Mouse (Mus musculus) stomach, postnatal 0 days (tissue): ENCODE data around the gene Rgl3.

Experiments used
- CTCF ChIP-seq: IDR thresholded peaks from 2 replicates; pipeline ENCODE4 v1.5.1; 2016; ENCODE audit warnings: antibody characterized with exemption, low read depth, mild to moderate bottlenecking, moderate library complexity
- EP300 ChIP-seq: optimal IDR thresholded peaks from 2 replicates; pipeline ENCODE3; 2016; ENCODE audit warnings: antibody characterized with exemption

DNA sequence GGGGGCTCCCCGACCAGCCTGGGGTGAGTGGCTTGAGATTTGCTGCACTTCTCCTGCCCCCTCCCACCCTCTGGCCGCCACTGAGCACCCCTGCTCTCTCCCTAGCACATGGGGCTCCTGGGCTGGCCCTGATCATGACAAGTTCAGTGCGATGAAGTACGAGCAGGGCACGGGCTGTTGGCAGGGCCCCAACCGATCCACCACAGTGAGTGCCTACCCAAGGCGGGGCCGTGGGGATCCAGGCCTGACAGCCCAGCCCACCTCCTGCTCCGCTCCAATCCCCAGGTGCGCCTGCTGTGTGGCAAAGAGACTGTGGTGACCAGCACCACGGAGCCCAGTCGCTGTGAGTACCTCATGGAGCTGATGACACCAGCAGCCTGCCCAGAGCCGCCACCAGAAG is 23.5 kb upstream of the Rgl3 start:
- TF ChIP-seq CTCF (no peak), EP300 (no peak)
